Mouse (Mus musculus) liver, embryonic 12.5 days (tissue): ENCODE results near the gene Cdca3. TPM values are rescaled to one million over a fixed set of nuclear protein-coding genes. Genes with fewer than 3 reads are reported as not detected.
A peak's percentile ranks its signal among the peaks of the same experiment; 100 is the strongest.
"Not testable (repeated sequence)": the region's sequence is repeated elsewhere in the genome, so short reads cannot be mapped to it uniquely, and the experiment has no call there.

Experiments used
- ATAC-seq: fragments of 200-750 bp; cut with Nextera tagmentation; 2 replicates; pipeline ENCODE4 v1.8.0; 2017; ENCODE audit warnings: moderate number of reproducible peaks, mild to moderate bottlenecking, moderate library complexity
- H3K27ac ChIP-seq: fragments of 300-500 bp; sonication (generic); 2 replicates; pipeline ENCODE4 v1.5.1; 2016; ENCODE audit warnings: mild to moderate bottlenecking
- H3K27me3 ChIP-seq: fragments of 300-500 bp; sonication (generic); replicated peaks from 2 replicates; pipeline ENCODE4 v1.6.1; 2016; ENCODE audit warnings: mild to moderate bottlenecking, moderate library complexity
- H3K36me3 ChIP-seq: fragments of 300-500 bp; sonication (generic); 2 replicates; pipeline ENCODE4 v1.6.1; 2016; ENCODE audit warnings: mild to moderate bottlenecking, moderate library complexity
- H3K4me1 ChIP-seq: fragments of 300-500 bp; sonication (generic); 2 replicates; pipeline ENCODE4 v1.6.1; 2016
- H3K4me2 ChIP-seq: fragments of 300-500 bp; sonication (generic); 2 replicates; pipeline ENCODE4 v1.6.1; 2016; ENCODE audit warnings: mild to moderate bottlenecking, moderate library complexity
- H3K4me3 ChIP-seq: fragments of 300-500 bp; sonication (generic); 2 replicates; pipeline ENCODE4 v1.5.1; 2016; ENCODE audit warnings: mild to moderate bottlenecking, moderate library complexity
- H3K9ac ChIP-seq: fragments of 300-500 bp; sonication (generic); 2 replicates; pipeline ENCODE4 v1.6.1; 2016; ENCODE audit warnings: mild to moderate bottlenecking, moderate library complexity
- H3K9me3 ChIP-seq: fragments of 300-500 bp; sonication (generic); replicated peaks from 2 replicates; pipeline ENCODE4 v1.6.1; 2016; ENCODE audit warnings: mild to moderate bottlenecking, moderate library complexity
- WGBS: fragments of 180-500 bp; shearing (Covaris S2); methylation state at CpG from one replicate; pipeline ENCODE4 v1.1.7; 2016; ENCODE audit not compliant: insufficient replicate concordance; 5-methylcytosine and 5-hydroxymethylcytosine counted together
- polyA plus RNA-seq: library from polyadenylated mRNA; unstranded; fragments of >200 nt; fragmentation: Nextera tagmentation; extraction: Ambion mirVana; gene quantifications from 2 replicates; pipeline ENCODE4 v1.2.1, GENCODE M21; 2016

Gene Cdca3
- polyA plus RNA-seq, 1 experiment from 2014 or later = 193 TPM

- whole genome bisulfite sequencing = 76% methylated on average over 11 of the region's 11 CpGs
- not testable (repeated sequence) for H3K9me3 ChIP-seq
Observed at GRCm38 (mm10) chr6:124810566-124811402, 18.6 kb upstream of the Cdca3 start.

GRCm38 (mm10) chr6:124811403-124811665, 18.0 kb upstream of the Cdca3 start:
- Histone ChIP-seq H3K27ac (peak overlapping the region; percentile 91), H3K4me2 (peak overlapping the region; percentile 94; the same call in 1 of the 2 replicates), H3K9ac (no peak overlapping the region; the same call in 1 of the 2 replicates), H3K4me1 (peaks cover 79% of the 10 kb centered on the region), H3K9me3 (no peaks in the 10 kb centered on the region), H3K4me3 (no peak overlapping the region), H3K36me3 (peaks cover 46% of the 10 kb centered on the region), H3K27me3 (no peaks in the 10 kb centered on the region)
- no peak for ATAC-seq
- WGBS = 80% methylated on average over 4 of the region's 4 CpGs

More at GRCm38 (mm10) chr6:124810566-124811402, 18.6 kb upstream of the Cdca3 start:
- not testable (repeated sequence) for H3K27me3 ChIP-seq, ATAC-seq
- Histone ChIP-seq H3K36me3 (peaks cover 41% of the 10 kb centered on the region), H3K9ac (peak overlapping the region; percentile 84; the same call in 1 of the 2 replicates), H3K27ac (peak overlapping the region; percentile 95), H3K4me3 (peak overlapping the region; percentile 72; the same call in 1 of the 2 replicates), H3K4me2 (peak overlapping the region; percentile 93), H3K4me1 (peaks cover 85% of the 10 kb centered on the region)

- Histone ChIP-seq H3K27ac (peak overlapping the region; percentile 91), H3K36me3 (peaks cover 52% of the 10 kb centered on the region), H3K4me3 (peak overlapping the region; percentile 85), H3K4me2 (peak overlapping the region; percentile 94), H3K27me3 (no peaks in the 10 kb centered on the region), H3K9me3 (no peaks in the 10 kb centered on the region), H3K4me1 (peaks cover 73% of the 10 kb centered on the region), H3K9ac (peak overlapping the region; percentile 90)
- no peak for ATAC-seq
- 74% methylated on average over 24 of the region's 24 CpGs for WGBS
Observed at GRCm38 (mm10) chr6:124811701-124812560, 17.4 kb upstream of the Cdca3 start.

GRCm38 (mm10) chr6:124812848-124813247, 16.5 kb upstream of the Cdca3 start:
- WGBS = 24% methylated on average over 9 of the region's 9 CpGs
- Histone ChIP-seq H3K27ac (peak overlapping the region; percentile 91), H3K4me1 (peaks cover 65% of the 10 kb centered on the region), H3K4me3 (peak overlapping the region; percentile 85), H3K9me3 (no peaks in the 10 kb centered on the region), H3K27me3 (no peaks in the 10 kb centered on the region), H3K4me2 (peak overlapping the region; percentile 94), H3K9ac (peak overlapping the region; percentile 90), H3K36me3 (peaks cover 61% of the 10 kb centered on the region)
- ATAC-seq = no peak

- peak overlapping the region; percentile 90 for H3K9ac ChIP-seq
- peak overlapping the region; percentile 91 for H3K27ac ChIP-seq
- peaks cover 58% of the 10 kb centered on the region for H3K4me1 ChIP-seq
- H3K9me3 ChIP-seq = no peaks in the 10 kb centered on the region
- peak overlapping the region; percentile 94 for H3K4me2 ChIP-seq
- peaks cover 68% of the 10 kb centered on the region for H3K36me3 ChIP-seq
- H3K4me3 ChIP-seq = peak overlapping the region; percentile 85
- no peaks in the 10 kb centered on the region for H3K27me3 ChIP-seq
- ATAC-seq = peak; percentile 61
- WGBS = under 1% methylated on average over 18 of the region's 18 CpGs
Observed at GRCm38 (mm10) chr6:124813496-124813895, 15.9 kb upstream of the Cdca3 start.

- Histone ChIP-seq H3K4me2 (peak within 1 kb of the TSS; percentile 94), H3K4me3 (peak within 1 kb of the TSS; percentile 85), H3K36me3 (peaks cover 72% of the 10 kb centered on the region), H3K4me1 (peaks cover 58% of the 10 kb centered on the region), H3K9me3 (no peaks in the 10 kb centered on the region), H3K27me3 (no peaks in the 10 kb centered on the region), H3K27ac (peak within 1 kb of the TSS; percentile 91), H3K9ac (peak within 1 kb of the TSS; percentile 90)
- peak; percentile 84 for ATAC-seq
- under 1% methylated on average over 22 of the region's 22 CpGs for WGBS
Observed at GRCm38 (mm10) chr6:124813933-124814332, 15.4 kb upstream of the Cdca3 start, which contains the start of gene Tpi1. Tpi1 (minus strand) TSS chr6:124814296.

- ATAC-seq = peak; percentile 8; the same call in 1 of the 2 replicates
- Histone ChIP-seq H3K4me3 (peak overlapping the region; percentile 85), H3K9me3 (no peaks in the 10 kb centered on the region), H3K27me3 (no peaks in the 10 kb centered on the region), H3K4me1 (peaks cover 53% of the 10 kb centered on the region), H3K4me2 (peak overlapping the region; percentile 94), H3K9ac (peak overlapping the region; percentile 90), H3K27ac (peak overlapping the region; percentile 34; the same call in 1 of the 2 replicates), H3K36me3 (peaks cover 77% of the 10 kb centered on the region)
- WGBS = 34% methylated on average over 8 of the region's 8 CpGs
Observed at GRCm38 (mm10) chr6:124814448-124814847, 14.9 kb upstream of the Cdca3 start.

- H3K36me3 ChIP-seq = peaks cover 80% of the 10 kb centered on the region
- H3K9me3 ChIP-seq = no peaks in the 10 kb centered on the region
- ATAC-seq = no peak
- WGBS = 73% methylated on average over 9 of the region's 9 CpGs
- 0 out of 2 replicates have a peak overlapping the region, but pooled peaks have one; percentile 22 for H3K27ac ChIP-seq
- H3K4me3 ChIP-seq = no peak overlapping the region
- peak overlapping the region; percentile 94 for H3K4me2 ChIP-seq
- H3K9ac ChIP-seq = no peak overlapping the region
- peaks cover 47% of the 10 kb centered on the region for H3K4me1 ChIP-seq
- H3K27me3 ChIP-seq = no peaks in the 10 kb centered on the region
Observed at GRCm38 (mm10) chr6:124814858-124815774, 14.2 kb upstream of the Cdca3 start.

- no peaks in the 10 kb centered on the region for H3K9me3 ChIP-seq
- no peak overlapping the region for H3K4me3 ChIP-seq
- H3K4me1 ChIP-seq = peaks cover 32% of the 10 kb centered on the region
- H3K27ac ChIP-seq = no peak overlapping the region
- 78% methylated on average over 4 of the region's 4 CpGs for WGBS
- no peak overlapping the region for H3K4me2 ChIP-seq
- ATAC-seq = no peak
- no peaks in the 10 kb centered on the region for H3K27me3 ChIP-seq
- H3K36me3 ChIP-seq = peaks cover 80% of the 10 kb centered on the region
- no peak overlapping the region for H3K9ac ChIP-seq
Observed at GRCm38 (mm10) chr6:124816611-124817010, 12.7 kb upstream of the Cdca3 start.

- Histone ChIP-seq H3K27ac (no peak overlapping the region), H3K4me1 (peaks cover 27% of the 10 kb centered on the region), H3K4me2 (no peak overlapping the region), H3K36me3 (peaks cover 80% of the 10 kb centered on the region), H3K9ac (no peak overlapping the region), H3K4me3 (no peak overlapping the region), H3K27me3 (no peaks in the 10 kb centered on the region), H3K9me3 (no peaks in the 10 kb centered on the region)
- WGBS = 93% methylated on average over 11 of the region's 11 CpGs
- no peak for ATAC-seq
Observed at GRCm38 (mm10) chr6:124817125-124817524, 12.2 kb upstream of the Cdca3 start.

GRCm38 (mm10) chr6:124817563-124817962, 11.8 kb upstream of the Cdca3 start:
- peaks cover 22% of the 10 kb centered on the region for H3K4me1 ChIP-seq
- H3K4me2 ChIP-seq = no peak overlapping the region
- WGBS = 94% methylated on average over 8 of the region's 8 CpGs
- H3K36me3 ChIP-seq = peaks cover 80% of the 10 kb centered on the region
- ATAC-seq = no peak
- H3K4me3 ChIP-seq = no peak overlapping the region
- no peak overlapping the region for H3K9ac ChIP-seq
- no peaks in the 10 kb centered on the region for H3K27me3 ChIP-seq
- no peak overlapping the region for H3K27ac ChIP-seq
- H3K9me3 ChIP-seq = no peaks in the 10 kb centered on the region
